Mouse (Mus musculus) stomach, postnatal 0 days (tissue): ENCODE measurements around the gene Trim59.

Experiments
- CTCF ChIP-seq: IDR thresholded peaks from 2 replicates; pipeline ENCODE4 v1.5.1; 2016; ENCODE audit warnings: antibody characterized with exemption, low read depth, mild to moderate bottlenecking, moderate library complexity
- EP300 ChIP-seq: optimal IDR thresholded peaks from 2 replicates; pipeline ENCODE3; 2016; ENCODE audit warnings: antibody characterized with exemption

DNA sequence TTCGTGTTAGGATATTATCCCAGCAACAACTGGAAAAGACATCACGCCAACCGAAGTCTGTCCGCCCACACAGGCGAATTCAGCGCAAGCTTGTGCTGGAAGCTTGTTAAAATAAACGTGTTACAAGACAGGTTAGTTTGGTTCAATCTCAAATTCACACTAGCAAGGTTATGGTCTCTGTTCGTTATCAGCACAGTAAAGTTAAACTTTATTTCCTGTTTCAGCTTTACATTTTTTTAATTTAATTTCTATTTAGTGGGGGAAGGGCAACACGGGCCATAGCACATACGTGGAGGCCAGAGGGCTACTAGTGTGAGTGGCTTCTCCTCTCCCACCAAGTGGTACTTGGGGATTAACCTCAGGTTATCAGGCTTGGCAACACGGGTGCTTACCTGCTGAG lies 7.3 kb upstream of the Trim59 start:
- TF ChIP-seq CTCF (no peak), EP300 (no peak)
